Mouse (Mus musculus) lung, embryonic 14.5 days (tissue): ENCODE results near the gene Rabgap1l. TPM values are rescaled to one million over a fixed set of nuclear protein-coding genes. Genes with fewer than 3 reads are reported as not detected.

Experiments used
- ATAC-seq: fragments of 200-750 bp; cut with Nextera tagmentation; 2 replicates; pipeline ENCODE4 v1.8.0; 2017; ENCODE audit warnings: mild to moderate bottlenecking, moderate TSS enrichment, moderate library complexity; ENCODE audit not compliant: insufficient read depth
- DNase-seq: peaks from one replicate; pipeline ENCODE4 v3.0.0-alpha.2; 2015
- H3K27ac ChIP-seq: fragments of 300-500 bp; sonication (generic); 2 replicates; pipeline ENCODE4 v1.5.1; 2014; ENCODE audit warnings: low read depth, mild to moderate bottlenecking, moderate library complexity
- H3K27me3 ChIP-seq: fragments of 300-500 bp; sonication (generic); 2 replicates; pipeline ENCODE4 v1.6.1; 2014; ENCODE audit warnings: low read length, control low read depth; ENCODE audit not compliant: insufficient read depth
- H3K36me3 ChIP-seq: fragments of 300-500 bp; sonication (generic); 2 replicates; pipeline ENCODE4 v1.6.1; 2014; ENCODE audit warnings: control low read depth; ENCODE audit not compliant: insufficient read depth
- H3K4me1 ChIP-seq: fragments of 300-500 bp; sonication (generic); 2 replicates; pipeline ENCODE4 v1.6.1; 2014; ENCODE audit warnings: antibody characterized with exemption, control low read depth; ENCODE audit not compliant: insufficient read depth
- H3K4me2 ChIP-seq: fragments of 300-500 bp; sonication (generic); 2 replicates; pipeline ENCODE4 v1.6.1; 2014; ENCODE audit warnings: mild to moderate bottlenecking
- H3K4me3 ChIP-seq: fragments of 300-500 bp; sonication (generic); 2 replicates; pipeline ENCODE4 v1.5.1; 2014; ENCODE audit warnings: low read depth, low read length
- H3K9ac ChIP-seq: fragments of 300-500 bp; sonication (generic); 2 replicates; pipeline ENCODE4 v1.6.1; 2014
- H3K9me3 ChIP-seq: fragments of 300-500 bp; sonication (generic); 2 replicates; pipeline ENCODE4 v1.6.1; 2016; ENCODE audit warnings: low read depth, low read length, control low read depth
- CTCF ChIP-seq: IDR thresholded peaks from 2 replicates; pipeline ENCODE4 v1.5.1; 2016; ENCODE audit warnings: antibody characterized with exemption, low read depth
- WGBS: fragments of 180-500 bp; shearing (Covaris S2); extraction: QIAGEN DNeasy Blood & Tissue Kit; methylation state at CpG from one replicate; pipeline ENCODE4 v1.1.7; 2014; 5-methylcytosine and 5-hydroxymethylcytosine counted together
- polyA plus RNA-seq: library from polyadenylated mRNA; unstranded; fragments of >200 nt; fragmentation: Nextera tagmentation; extraction: Ambion mirVana; gene quantifications from 2 replicates; pipeline ENCODE4 v1.2.1, GENCODE M21; 2014

Gene Rabgap1l
- polyA plus RNA-seq, 1 experiment from 2014 or later = 19.3 TPM

- H3K36me3 ChIP-seq = no peaks in the 10 kb centered on the region
- H3K4me3 ChIP-seq = no peak overlapping the region
- H3K27me3 ChIP-seq = no peaks in the 10 kb centered on the region
- no peaks in the 10 kb centered on the region for H3K4me1 ChIP-seq
- WGBS = 56% methylated on average over 1 of the region's 1 CpGs
- ATAC-seq (no peak), DNase-seq (no peak)
- H3K27ac ChIP-seq = no peak overlapping the region
- H3K9ac ChIP-seq = no peak overlapping the region
- TF ChIP-seq CTCF = no peak
- H3K4me2 ChIP-seq = no peak overlapping the region
- H3K9me3 ChIP-seq = no peaks in the 10 kb centered on the region
Observed at GRCm38 (mm10) chr1:160787926-160788325, 5.1 kb downstream of the Rabgap1l start.

DNA sequence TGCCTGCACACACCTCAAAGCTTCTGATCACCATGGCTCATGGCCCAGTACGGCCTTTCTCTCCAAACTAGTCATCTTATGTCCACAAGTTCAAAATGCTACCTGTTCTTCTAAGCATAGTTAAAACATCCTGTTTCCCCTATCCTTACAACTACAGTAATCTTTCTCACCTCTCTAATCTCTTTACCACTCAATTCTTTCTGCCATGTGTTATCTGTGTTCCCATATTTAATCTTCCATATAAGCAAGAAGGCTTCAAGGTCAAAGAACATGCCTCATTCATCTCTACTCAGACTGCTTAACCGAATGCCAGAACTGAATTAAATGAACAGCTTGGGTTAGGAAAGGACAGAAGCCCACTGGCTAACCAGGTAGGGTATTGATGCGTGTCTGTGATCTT, 5.8 kb downstream of the Rabgap1l start:
- no peaks in the 10 kb centered on the region for H3K9me3 ChIP-seq

GRCm38 (mm10) chr1:160786571-160786970, 6.4 kb downstream of the Rabgap1l start:
- no peak overlapping the region for H3K4me2 ChIP-seq
- DNase-seq (no peak), ATAC-seq (no peak)
- H3K4me1 ChIP-seq = no peaks in the 10 kb centered on the region
- H3K9me3 ChIP-seq = no peaks in the 10 kb centered on the region
- H3K27me3 ChIP-seq = no peaks in the 10 kb centered on the region
- H3K36me3 ChIP-seq = no peaks in the 10 kb centered on the region
- no peak overlapping the region for H3K9ac ChIP-seq
- H3K27ac ChIP-seq = no peak overlapping the region
- H3K4me3 ChIP-seq = no peak overlapping the region
- WGBS = 74% methylated on average over 3 of the region's 3 CpGs
- TF ChIP-seq CTCF = no peak

More for the DNA sequence above, 5.8 kb downstream of the Rabgap1l start:
- no peak overlapping the region for H3K4me3 ChIP-seq
- no peaks in the 10 kb centered on the region for H3K36me3 ChIP-seq
- no peak overlapping the region for H3K4me2 ChIP-seq
- ATAC-seq (no peak), DNase-seq (no peak)
- no peak overlapping the region for H3K27ac ChIP-seq
- TF ChIP-seq CTCF = no peak
- no peaks in the 10 kb centered on the region for H3K27me3 ChIP-seq
- H3K9ac ChIP-seq = no peak overlapping the region
- whole genome bisulfite sequencing = 65% methylated on average over 3 of the region's 3 CpGs
- no peaks in the 10 kb centered on the region for H3K4me1 ChIP-seq

DNA sequence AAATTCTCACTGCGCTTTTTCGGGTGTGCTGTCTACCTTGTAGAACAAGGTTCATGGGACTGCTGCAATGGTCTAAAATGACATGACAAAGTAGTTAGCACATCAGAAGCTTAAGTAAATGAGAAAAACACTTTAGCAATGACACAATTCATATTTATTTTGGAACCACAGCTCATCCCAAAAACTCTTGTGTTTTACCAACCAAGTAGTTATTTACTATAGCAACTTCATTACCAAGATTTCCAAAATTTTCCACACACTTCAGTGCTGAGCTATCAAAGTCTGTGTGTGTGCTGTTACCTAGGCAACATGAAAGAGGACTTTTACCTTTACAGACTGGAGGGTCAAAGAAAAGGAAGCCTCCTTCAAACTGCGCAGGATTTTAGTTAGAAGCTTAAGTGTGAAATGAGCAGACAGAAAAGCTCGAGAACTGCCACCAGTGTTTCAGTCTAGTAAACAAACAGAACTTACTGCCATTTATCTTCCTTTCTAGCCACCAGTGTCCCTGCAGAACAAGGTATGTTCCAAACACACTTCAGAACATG, 7.3 kb downstream of the Rabgap1l start:
- H3K4me1 ChIP-seq = no peaks in the 10 kb centered on the region
- no peak overlapping the region for H3K9ac ChIP-seq
- TF ChIP-seq CTCF = no peak
- 63% methylated on average over 4 of the region's 4 CpGs for WGBS
- H3K9me3 ChIP-seq = no peaks in the 10 kb centered on the region
- H3K36me3 ChIP-seq = no peaks in the 10 kb centered on the region
- no peaks in the 10 kb centered on the region for H3K27me3 ChIP-seq
- no peak overlapping the region for H3K4me3 ChIP-seq
- H3K4me2 ChIP-seq = no peak overlapping the region
- ATAC-seq = no peak
- H3K27ac ChIP-seq = no peak overlapping the region
- DNase-seq = no peak

DNA sequence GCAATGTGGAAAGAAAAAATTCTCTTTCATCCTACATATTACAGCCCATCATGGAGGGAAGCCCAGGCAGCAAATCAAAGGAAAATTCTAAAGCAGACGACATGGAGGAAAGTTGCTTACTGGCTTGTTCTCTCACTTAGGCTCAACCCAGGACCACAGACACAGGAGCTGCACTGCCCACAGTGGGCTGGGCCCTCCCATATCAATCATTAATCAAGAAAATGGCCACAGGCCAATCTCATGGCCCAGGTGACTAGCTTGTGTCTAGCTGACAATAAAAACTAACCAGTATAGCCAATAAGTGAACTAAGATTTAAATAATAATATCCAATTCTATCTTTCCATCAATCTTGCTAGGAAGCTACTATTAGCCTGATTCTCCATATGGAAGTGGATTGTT, 8.9 kb downstream of the Rabgap1l start:
- no peak for DNase-seq
- no peaks in the 10 kb centered on the region for H3K36me3 ChIP-seq
- WGBS = 67% methylated on average over 1 of the region's 1 CpGs
- no peaks in the 10 kb centered on the region for H3K9me3 ChIP-seq
- no peaks in the 10 kb centered on the region for H3K27me3 ChIP-seq
- no peak for ATAC-seq
- no peak overlapping the region for H3K9ac ChIP-seq
- H3K4me2 ChIP-seq = no peak overlapping the region
- no peak for TF ChIP-seq CTCF
- no peak overlapping the region for H3K27ac ChIP-seq
- no peak overlapping the region for H3K4me3 ChIP-seq
- no peaks in the 10 kb centered on the region for H3K4me1 ChIP-seq

DNA sequence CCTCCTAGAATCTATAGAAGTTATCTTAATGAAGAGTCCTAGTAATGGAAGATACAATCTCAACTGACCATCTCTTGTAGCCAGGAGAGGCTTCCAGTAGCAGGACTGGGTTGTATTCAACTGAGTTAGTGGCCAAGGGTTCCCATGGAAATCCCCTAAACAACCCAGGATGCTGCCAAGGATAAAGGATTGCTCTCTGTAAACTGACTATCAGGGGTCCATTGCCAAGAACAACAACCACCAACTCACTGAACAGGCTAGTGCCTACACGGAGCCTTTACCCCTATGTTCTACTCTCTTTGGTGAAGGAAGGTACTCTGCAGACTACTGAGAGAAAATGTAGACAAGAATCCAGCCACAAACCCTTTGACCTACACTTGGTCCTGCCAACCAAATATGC, 18.8 kb downstream of the Rabgap1l start:
- ATAC-seq (no peak), DNase-seq (no peak)
- 84% methylated on average over 1 of the region's 1 CpGs for WGBS
- Histone ChIP-seq H3K4me1 (no peaks in the 10 kb centered on the region), H3K27me3 (no peaks in the 10 kb centered on the region), H3K4me3 (no peak overlapping the region), H3K9me3 (no peaks in the 10 kb centered on the region), H3K27ac (no peak overlapping the region), H3K4me2 (no peak overlapping the region), H3K36me3 (no peaks in the 10 kb centered on the region), H3K9ac (no peak overlapping the region)
- no peak for TF ChIP-seq CTCF

GRCm38 (mm10) chr1:160765565-160765964, 27.4 kb downstream of the Rabgap1l start:
- Histone ChIP-seq H3K4me3 (no peak overlapping the region), H3K27me3 (no peaks in the 10 kb centered on the region), H3K27ac (no peak overlapping the region), H3K4me2 (no peak overlapping the region), H3K9ac (no peak overlapping the region), H3K4me1 (no peaks in the 10 kb centered on the region), H3K9me3 (no peaks in the 10 kb centered on the region), H3K36me3 (no peaks in the 10 kb centered on the region)
- no peak for DNase-seq
- WGBS = 60% methylated on average over 2 of the region's 2 CpGs
- ATAC-seq = no peak
- no peak for TF ChIP-seq CTCF

GRCm38 (mm10) chr1:160758243-160758642, 34.8 kb downstream of the Rabgap1l start:
- no peaks in the 10 kb centered on the region for H3K27me3 ChIP-seq
- DNase-seq = peak; percentile 72
- 28% methylated on average over 3 of the region's 3 CpGs for WGBS

More at GRCm38 (mm10) chr1:160758243-160758642, 34.8 kb downstream of the Rabgap1l start:
- ATAC-seq = no peak
- Histone ChIP-seq H3K27ac (no peak overlapping the region), H3K4me3 (no peak overlapping the region), H3K4me2 (no peak overlapping the region), H3K36me3 (no peaks in the 10 kb centered on the region), H3K9ac (no peak overlapping the region), H3K4me1 (no peaks in the 10 kb centered on the region), H3K9me3 (no peaks in the 10 kb centered on the region)
- TF ChIP-seq CTCF = peak; percentile 70
